Mouse (Mus musculus): ENCODE results near the gene Dgkb. TPM values are rescaled to one million over a fixed set of nuclear protein-coding genes. Genes with fewer than 3 reads are reported as not detected.
A peak's percentile ranks its signal among the peaks of the same experiment; 100 is the strongest.

Gene Dgkb
- polyA plus RNA-seq (2011; ENCODE audit: insufficient read length, low read depth, missing spikeins), result 0.18 TPM in 1 of 2 replicates, not detected in the other

- H3K4me3 ChIP-seq (ENCODE audit: insufficient read depth, low read length), result no peak within 1 kb of the TSS
- no peak within 1 kb of the TSS for H3K27ac ChIP-seq (ENCODE audit: insufficient read depth, low read length)
- TF ChIP-seq POLR2A (IDR thresholded peaks at IDR 0.05; ENCODE audit: low read depth, low read length), result no peak
- no peak for TF ChIP-seq CTCF (IDR thresholded peaks at IDR 0.05; ENCODE audit: borderline replicate concordance, insufficient read depth, low read length)
- H3K4me1 ChIP-seq (ENCODE audit: control insufficient read depth, insufficient read depth, low read length), result no peaks in the 10 kb centered on the region; the same call in 1 of the 2 replicates
Observed at GRCm38 (mm10) chr12:37817426-37817825, at the start of gene Dgkb. TSS of gene Dgkb (plus strand) at chr12:37817726.

- no peak overlapping the region for H3K27ac ChIP-seq (ENCODE audit: insufficient read depth, low read length)
- peaks cover 2% of the 10 kb centered on the region; the same call in 1 of the 2 replicates for H3K4me1 ChIP-seq (ENCODE audit: control insufficient read depth, insufficient read depth, low read length)
- TF ChIP-seq POLR2A (IDR thresholded peaks at IDR 0.05; ENCODE audit: low read depth, low read length) (no peak), CTCF (IDR thresholded peaks at IDR 0.05; ENCODE audit: borderline replicate concordance, insufficient read depth, low read length) (no peak)
- H3K4me3 ChIP-seq (ENCODE audit: insufficient read depth, low read length), result no peak overlapping the region
Observed at GRCm38 (mm10) chr12:37769844-37770243, 47.7 kb upstream of the Dgkb start.

GRCm38 (mm10) chr12:37773681-37774357, 43.7 kb upstream of the Dgkb start:
- H3K4me3 ChIP-seq (ENCODE audit: insufficient read depth, low read length), result no peak overlapping the region

GRCm38 (mm10) chr12:37774591-37774990, 42.9 kb upstream of the Dgkb start:
- H3K4me3 ChIP-seq (ENCODE audit: insufficient read depth, low read length), result no peak overlapping the region
- TF ChIP-seq CTCF (IDR thresholded peaks at IDR 0.05; ENCODE audit: borderline replicate concordance, insufficient read depth, low read length), result no peak
- TF ChIP-seq POLR2A (IDR thresholded peaks at IDR 0.05; ENCODE audit: low read depth, low read length), result no peak
- peaks cover 2% of the 10 kb centered on the region; the same call in 1 of the 2 replicates for H3K4me1 ChIP-seq (ENCODE audit: control insufficient read depth, insufficient read depth, low read length)
- H3K27ac ChIP-seq (ENCODE audit: insufficient read depth, low read length), result no peak overlapping the region

More at GRCm38 (mm10) chr12:37773681-37774357, 43.7 kb upstream of the Dgkb start:
- H3K4me1 ChIP-seq (ENCODE audit: control insufficient read depth, insufficient read depth, low read length), result peaks cover 2% of the 10 kb centered on the region; the same call in 1 of the 2 replicates
- no peak overlapping the region for H3K27ac ChIP-seq (ENCODE audit: insufficient read depth, low read length)
- no peak for TF ChIP-seq CTCF (IDR thresholded peaks at IDR 0.05; ENCODE audit: borderline replicate concordance, insufficient read depth, low read length)
- TF ChIP-seq POLR2A (IDR thresholded peaks at IDR 0.05; ENCODE audit: low read depth, low read length), result no peak

DNA sequence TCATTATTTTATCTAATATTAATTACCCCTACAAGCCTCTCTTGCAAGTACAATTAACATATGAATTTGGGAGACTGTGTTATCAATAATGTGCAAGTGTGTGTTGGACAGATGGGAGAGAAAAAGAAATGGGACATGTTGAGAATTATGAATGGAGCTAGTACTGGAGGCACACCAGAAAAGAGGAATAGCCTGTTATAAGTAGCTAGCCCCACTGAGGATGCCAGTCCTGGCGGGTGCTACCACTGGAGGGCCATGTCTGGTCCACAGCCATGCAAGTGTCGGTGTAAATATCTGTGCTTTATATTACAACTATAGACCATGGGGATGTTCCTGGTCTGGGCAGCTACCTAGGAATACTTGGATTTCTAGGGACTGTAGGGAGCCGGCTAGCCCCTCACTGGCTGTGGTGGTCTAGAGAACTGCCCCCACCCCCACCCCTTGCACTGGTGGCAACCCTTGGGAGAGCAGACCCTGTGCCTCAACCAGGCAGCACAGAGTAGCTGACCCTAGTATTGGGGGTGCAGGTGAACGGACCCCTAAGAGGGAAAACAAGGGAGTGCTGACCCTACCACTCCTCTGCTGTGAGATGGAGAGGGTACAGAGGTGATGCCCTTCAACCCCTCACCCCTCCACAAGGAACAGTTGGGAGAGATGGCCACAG, 21.1 kb upstream of the Dgkb start:
- Histone ChIP-seq H3K4me1 (ENCODE audit: control insufficient read depth, insufficient read depth, low read length) (no peaks in the 10 kb centered on the region), H3K27ac (ENCODE audit: insufficient read depth, low read length) (no peak overlapping the region), H3K4me3 (ENCODE audit: insufficient read depth, low read length) (no peak overlapping the region)
- TF ChIP-seq CTCF (IDR thresholded peaks at IDR 0.05; ENCODE audit: borderline replicate concordance, insufficient read depth, low read length), result no peak
- no peak for TF ChIP-seq POLR2A (IDR thresholded peaks at IDR 0.05; ENCODE audit: low read depth, low read length)

DNA sequence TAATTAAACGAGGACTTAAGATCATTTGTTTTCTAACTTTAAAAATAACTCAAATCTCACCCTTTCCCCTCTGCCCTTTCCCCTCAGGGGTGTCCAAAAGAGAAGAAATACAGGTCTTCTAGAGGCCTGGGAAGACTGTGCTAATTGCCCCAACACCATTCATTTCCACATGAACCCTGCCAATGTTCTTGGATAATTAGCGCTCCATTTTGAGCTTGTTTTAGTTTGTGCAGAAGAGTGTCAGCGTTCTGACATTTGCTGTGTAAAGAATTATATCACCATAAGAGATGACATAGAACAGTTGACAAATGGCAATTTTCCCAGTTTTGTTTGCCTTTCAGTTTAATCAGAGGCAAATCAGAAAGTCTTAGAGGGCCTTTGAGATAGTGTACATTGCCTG, 3.4 kb upstream of the Dgkb start:
- TF ChIP-seq CTCF (IDR thresholded peaks at IDR 0.05; ENCODE audit: borderline replicate concordance, insufficient read depth, low read length) (no peak), POLR2A (IDR thresholded peaks at IDR 0.05; ENCODE audit: low read depth, low read length) (no peak)
- no peak overlapping the region for H3K4me3 ChIP-seq (ENCODE audit: insufficient read depth, low read length)
- H3K27ac ChIP-seq (ENCODE audit: insufficient read depth, low read length), result no peak overlapping the region
- H3K4me1 ChIP-seq (ENCODE audit: control insufficient read depth, insufficient read depth, low read length), result no peaks in the 10 kb centered on the region; the same call in 1 of the 2 replicates

DNA sequence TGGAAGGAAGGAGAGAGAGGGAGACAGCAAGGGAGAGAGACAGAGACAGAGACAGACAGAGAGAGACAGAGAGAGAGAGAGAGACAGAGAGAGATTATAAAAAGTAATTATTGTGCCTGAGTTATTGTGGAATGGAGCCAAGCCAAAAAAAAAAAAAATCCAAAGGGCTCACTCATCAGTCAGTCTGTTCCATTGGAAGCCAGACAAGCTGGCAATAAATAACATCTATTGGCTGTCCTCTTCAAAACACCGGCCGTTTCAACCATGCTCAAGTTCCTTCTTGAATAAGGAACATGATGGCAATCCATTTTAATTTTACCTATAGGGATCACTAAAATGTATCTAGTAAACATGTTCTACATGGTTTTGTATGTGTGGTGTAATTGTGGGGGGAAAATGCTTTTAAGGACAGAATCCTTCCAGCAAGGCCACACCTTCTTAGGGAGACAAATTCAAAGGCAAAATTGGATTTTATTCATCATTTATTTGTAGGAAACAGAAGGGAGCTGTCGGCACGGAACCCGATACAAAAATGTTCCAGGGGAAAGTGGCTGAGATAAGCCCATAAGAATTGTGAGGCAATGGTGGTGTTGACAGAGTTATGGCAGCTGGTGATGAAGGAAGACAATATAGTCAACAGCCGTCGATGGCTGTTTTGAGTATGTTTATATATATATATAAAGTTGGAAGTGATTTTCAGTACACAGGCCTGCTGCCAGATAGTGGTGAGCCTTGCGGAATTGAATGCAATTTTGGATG, 3.7 kb downstream of the Dgkb start:
- TF ChIP-seq POLR2A (IDR thresholded peaks at IDR 0.05; ENCODE audit: low read depth, low read length) (no peak), CTCF (IDR thresholded peaks at IDR 0.05; ENCODE audit: borderline replicate concordance, insufficient read depth, low read length) (no peak)
- Histone ChIP-seq H3K27ac (ENCODE audit: insufficient read depth, low read length) (no peak overlapping the region), H3K4me1 (ENCODE audit: control insufficient read depth, insufficient read depth, low read length) (no peaks in the 10 kb centered on the region; the same call in 1 of the 2 replicates), H3K4me3 (ENCODE audit: insufficient read depth, low read length) (no peak overlapping the region)

DNA sequence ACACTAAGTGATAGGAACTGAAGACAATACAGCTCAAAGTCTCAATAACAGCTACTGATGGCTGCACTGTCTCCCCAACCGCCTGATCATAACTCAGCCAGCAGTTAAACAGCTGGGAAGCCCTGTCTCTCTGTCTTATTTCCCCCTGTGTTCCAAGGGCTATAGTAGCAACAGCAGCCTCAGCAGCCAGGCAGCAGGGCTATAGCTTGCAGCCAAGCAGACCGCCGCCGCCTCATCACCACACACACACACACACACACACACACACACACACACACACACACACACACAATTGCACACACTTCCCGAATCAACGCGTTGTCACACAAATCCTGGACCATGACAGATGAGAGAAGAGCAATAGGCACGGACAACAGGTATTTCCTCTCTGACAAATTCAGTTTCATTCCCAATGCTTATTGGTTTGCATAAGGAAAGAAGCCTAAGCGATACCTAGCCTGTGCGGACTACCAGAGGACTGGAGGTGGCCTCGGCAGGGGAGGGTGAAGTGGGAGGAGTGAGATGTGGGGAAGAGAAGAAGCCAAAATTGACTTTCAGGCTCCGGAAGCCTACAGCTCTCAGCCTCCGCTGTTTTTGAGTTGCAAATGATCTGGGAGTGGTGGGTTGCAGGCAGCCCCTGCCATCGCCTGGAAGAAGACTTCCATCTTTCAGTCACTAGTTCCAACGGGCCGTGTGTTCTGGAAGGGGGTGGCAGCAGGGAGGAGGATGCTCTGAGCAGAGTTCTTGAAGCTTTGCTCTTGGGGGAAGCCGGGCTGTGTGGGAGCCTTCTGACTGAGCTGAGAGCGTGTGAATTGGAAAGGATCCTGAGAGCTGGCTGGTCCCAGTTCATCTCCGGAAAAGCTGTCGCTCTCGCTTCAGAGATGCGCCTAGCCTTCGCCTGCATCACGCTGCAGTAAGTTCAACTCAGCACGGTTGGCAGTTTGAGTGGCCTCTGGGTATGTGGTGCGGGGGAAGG, 62.8 kb downstream of the Dgkb start:
- TF ChIP-seq CTCF (IDR thresholded peaks at IDR 0.05; ENCODE audit: borderline replicate concordance, insufficient read depth, low read length), result no peak
- no peak for TF ChIP-seq POLR2A (IDR thresholded peaks at IDR 0.05; ENCODE audit: low read depth, low read length)
- H3K4me3 ChIP-seq (ENCODE audit: insufficient read depth, low read length), result peak overlapping the region; percentile 26
- no peak overlapping the region for H3K27ac ChIP-seq (ENCODE audit: insufficient read depth, low read length)
- H3K4me1 ChIP-seq (ENCODE audit: control insufficient read depth, insufficient read depth, low read length), result no peaks in the 10 kb centered on the region; the same call in 1 of the 2 replicates
